Mouse (Mus musculus) layer of hippocampus, adult 11-12 months (tissue): ENCODE results near the gene Gm6588.

Experiments
- DNase-seq: peaks from one replicate; pipeline ENCODE4 v3.0.0; 2022; ENCODE audit warnings: low spot score

The Gm6588 gene

GRCm38 (mm10) chr5:112470144-112470543 lies 20.9 kb downstream of the Gm6588 start:
- DNase-seq: peak; percentile 47

GRCm38 (mm10) chr5:112473453-112473852 lies 24.2 kb downstream of the Gm6588 start:
- no peak for DNase-seq

GRCm38 (mm10) chr5:112481946-112482410 lies 32.8 kb downstream of the Gm6588 start:
- no peak for DNase-seq

GRCm38 (mm10) chr5:112482551-112482950 lies 33.3 kb downstream of the Gm6588 start:
- DNase-seq: no peak

GRCm38 (mm10) chr5:112483030-112483429 lies 33.8 kb downstream of the Gm6588 start:
- DNase-seq: no peak

GRCm38 (mm10) chr5:112484924-112485715 lies 35.9 kb downstream of the Gm6588 start:
- DNase-seq: peak; percentile 28

- no peak for DNase-seq
Measured at GRCm38 (mm10) chr5:112486415-112486814, 37.2 kb downstream of the Gm6588 start.

- DNase-seq: no peak
Measured at GRCm38 (mm10) chr5:112487504-112487903, 38.3 kb downstream of the Gm6588 start.

- no peak for DNase-seq
Measured at GRCm38 (mm10) chr5:112488101-112488776, 39.0 kb downstream of the Gm6588 start.

GRCm38 (mm10) chr5:112491489-112491888 lies 42.3 kb downstream of the Gm6588 start:
- no peak for DNase-seq

GRCm38 (mm10) chr5:112493492-112493891 lies 44.3 kb downstream of the Gm6588 start:
- peak; percentile 42 for DNase-seq

- DNase-seq: no peak
Measured at GRCm38 (mm10) chr5:112496753-112497369, 47.6 kb downstream of the Gm6588 start.

- DNase-seq: no peak
Measured at GRCm38 (mm10) chr5:112498921-112499917, 50.0 kb downstream of the Gm6588 start.

- no peak for DNase-seq
Measured at GRCm38 (mm10) chr5:112499918-112500682, 50.9 kb downstream of the Gm6588 start.
